Mouse (Mus musculus): ENCODE results near the gene Arntl.

Arntl gene

DNA sequence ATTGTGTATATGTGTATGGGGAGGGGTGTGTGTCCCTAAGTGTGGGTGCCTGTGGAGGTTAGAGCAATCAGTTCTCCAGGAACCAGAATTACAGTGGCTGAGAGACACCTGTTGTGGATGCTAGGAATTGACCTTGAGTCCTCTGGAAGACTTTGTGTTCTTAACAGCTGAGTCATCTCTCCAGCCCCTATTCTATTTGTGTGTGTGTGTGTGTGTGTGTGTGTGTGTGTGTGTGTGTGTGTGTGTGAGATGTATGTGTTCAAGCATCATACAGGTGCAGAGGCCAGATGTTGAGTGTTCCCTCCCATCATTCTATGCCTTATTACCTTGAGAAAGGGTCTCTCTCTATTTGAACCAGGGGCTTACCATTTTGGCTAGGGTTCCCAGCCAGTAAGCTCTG lies 13.4 kb upstream of the Arntl start:
- TF ChIP-seq GATA4 (IDR thresholded peaks at IDR 0.05; ENCODE audit: insufficient replicate concordance, low read length): no peak

DNA sequence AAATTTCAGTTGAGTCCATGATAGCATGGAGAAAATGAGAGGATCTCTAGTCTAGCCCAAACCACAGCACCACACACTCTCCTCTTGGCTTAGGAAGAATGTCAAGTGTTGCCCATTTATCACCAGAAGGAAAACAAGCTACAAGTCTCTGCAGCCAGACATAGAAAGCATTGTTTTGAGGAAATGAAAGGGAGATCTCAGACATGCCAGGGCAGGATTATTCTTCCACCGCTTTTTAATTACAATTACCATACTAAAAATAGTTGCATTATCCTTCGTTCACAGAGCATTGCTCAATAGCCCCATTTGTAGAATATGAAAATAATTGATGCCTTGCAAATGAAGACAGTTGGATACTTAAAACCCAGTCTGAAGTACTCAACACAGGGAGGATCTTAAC lies 12.0 kb upstream of the Arntl start:
- TF ChIP-seq GATA4 (IDR thresholded peaks at IDR 0.05; ENCODE audit: insufficient replicate concordance, low read length): no peak

DNA sequence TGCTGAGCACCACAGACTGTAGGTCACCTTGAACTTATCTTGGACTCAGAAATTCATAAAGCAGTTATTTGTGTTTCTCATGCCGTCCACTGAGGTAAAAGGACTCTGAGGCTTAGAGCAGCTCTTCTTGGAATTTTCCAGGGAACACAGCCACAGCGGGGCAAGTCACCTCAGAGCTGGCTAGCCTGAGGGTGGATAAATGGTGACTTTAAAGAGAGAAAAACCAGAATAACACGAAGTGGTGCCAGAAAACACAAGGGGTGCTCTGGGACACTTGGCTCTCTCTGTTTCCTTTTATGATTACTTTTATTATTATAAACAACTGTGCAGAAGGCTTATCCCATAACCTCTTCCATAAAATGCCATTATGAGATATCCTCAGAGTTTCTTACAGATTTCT lies 11.1 kb upstream of the Arntl start:
- no peak for TF ChIP-seq GATA4 (IDR thresholded peaks at IDR 0.05; ENCODE audit: insufficient replicate concordance, low read length)

DNA sequence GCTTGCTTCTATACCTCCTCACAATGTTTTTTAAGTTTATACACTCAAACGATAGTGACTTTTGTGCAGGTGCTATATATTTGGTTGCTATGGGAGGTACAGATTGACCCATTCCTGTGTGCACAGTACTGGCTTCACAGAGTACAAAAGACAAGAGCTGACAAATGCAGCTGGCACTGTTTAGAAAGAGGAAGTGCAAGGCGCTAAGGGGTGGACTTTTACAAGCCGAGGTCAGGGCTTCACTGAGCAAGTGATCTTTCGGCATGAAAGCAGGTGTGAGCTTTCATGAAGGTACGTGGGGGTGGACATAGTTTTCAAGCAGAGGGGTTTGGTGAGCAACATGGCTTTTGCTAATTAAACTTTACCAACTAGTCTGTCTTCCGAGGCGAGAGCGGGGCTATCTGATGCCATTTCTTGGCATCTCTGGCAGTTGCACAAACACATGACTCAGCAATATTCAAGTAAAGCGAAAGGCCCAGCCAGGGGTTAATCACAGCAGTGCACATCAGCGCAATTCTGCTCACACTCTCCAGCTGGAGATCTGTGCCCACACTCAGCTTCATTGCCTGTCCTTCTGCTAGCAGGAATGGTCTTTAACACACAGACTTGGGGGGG lies 10.0 kb upstream of the Arntl start:
- TF ChIP-seq GATA4 (IDR thresholded peaks at IDR 0.05; ENCODE audit: insufficient replicate concordance, low read length): no peak

DNA sequence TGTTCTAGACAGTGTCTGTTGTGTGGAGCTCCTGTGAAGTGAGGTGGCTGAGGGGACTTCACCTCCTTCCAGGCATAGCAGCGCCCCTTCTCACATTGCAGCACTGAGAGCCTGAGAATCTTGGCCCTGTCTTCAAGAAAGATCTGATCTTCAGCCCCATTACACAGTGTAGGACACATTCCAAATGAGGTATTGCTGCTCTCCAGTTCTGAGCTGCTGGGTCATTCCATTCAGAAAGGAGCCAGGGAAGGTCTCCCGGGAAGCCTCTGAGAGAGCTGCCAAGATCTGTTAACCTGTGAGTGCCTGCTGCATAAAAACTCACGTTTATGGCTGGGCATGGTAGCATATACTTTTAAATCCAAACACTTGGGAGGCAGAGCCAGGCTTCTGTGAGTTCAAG lies 5.7 kb upstream of the Arntl start:
- no peak for TF ChIP-seq GATA4 (IDR thresholded peaks at IDR 0.05; ENCODE audit: insufficient replicate concordance, low read length)

DNA sequence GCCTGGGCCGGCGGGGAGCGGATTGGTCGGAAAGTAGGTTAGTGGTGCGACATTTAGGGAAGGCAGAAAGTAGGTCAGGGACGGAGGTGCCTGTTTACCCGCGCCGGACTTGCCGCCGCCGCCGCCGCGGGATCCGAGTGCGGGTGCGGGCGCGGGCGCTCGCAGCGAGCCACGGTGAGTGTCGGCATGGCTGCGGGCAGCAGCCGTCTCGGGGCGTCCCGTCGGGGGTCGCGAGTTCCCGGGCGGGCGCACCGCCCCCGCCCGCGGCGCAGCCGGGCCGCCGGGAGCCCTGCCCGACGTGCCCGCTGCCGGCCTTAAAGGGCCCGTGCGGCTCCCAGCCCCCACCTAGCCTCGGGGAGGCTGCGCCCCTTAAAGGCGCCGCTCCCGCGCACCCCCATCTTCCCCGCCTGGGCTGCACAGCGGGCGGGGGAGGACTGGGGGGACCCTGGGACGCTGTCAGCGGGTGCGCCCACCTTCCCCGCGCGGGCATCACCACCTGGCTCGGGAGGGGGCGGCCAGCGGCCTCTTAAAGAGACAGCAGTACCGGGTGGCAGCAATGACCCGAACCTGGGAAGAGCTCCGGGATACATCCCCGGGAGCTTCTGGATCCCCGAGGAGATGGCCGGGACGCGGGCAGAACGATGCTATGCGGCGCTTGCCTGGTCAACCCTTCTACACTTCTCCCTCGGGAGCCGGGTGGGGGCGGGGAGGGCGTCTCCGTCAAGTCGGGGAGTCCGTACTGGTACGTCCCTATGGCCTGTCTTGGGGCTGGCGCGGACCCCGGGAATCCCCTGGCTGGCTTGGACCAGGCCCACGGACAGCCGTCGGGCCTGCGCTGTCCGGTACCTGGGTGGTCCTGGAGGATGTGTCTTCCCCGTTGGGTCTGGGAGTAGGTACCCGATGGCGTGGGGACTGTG lies 464 bp downstream of the Arntl start:
- no peak for TF ChIP-seq GATA4 (IDR thresholded peaks at IDR 0.05; ENCODE audit: insufficient replicate concordance, low read length)

DNA sequence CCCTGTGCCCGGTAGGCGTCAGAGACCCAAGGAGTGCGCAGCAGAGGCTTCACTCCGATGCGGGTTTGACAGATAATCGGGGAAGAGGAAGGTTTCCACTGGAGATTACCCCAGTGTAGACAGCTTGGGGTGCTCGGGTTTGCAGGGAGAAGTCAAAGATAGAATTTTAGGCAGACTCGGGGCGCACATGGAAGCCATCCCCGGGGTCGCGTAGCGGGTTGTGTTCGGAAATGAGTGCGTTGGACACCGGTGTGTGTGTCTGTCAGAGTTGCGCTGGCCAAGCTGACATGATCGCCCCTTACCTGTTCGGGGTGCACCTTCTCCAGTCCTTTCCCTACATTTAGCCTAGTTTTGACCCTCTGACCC lies 1.1 kb downstream of the Arntl start:
- no peak for TF ChIP-seq GATA4 (IDR thresholded peaks at IDR 0.05; ENCODE audit: insufficient replicate concordance, low read length)

DNA sequence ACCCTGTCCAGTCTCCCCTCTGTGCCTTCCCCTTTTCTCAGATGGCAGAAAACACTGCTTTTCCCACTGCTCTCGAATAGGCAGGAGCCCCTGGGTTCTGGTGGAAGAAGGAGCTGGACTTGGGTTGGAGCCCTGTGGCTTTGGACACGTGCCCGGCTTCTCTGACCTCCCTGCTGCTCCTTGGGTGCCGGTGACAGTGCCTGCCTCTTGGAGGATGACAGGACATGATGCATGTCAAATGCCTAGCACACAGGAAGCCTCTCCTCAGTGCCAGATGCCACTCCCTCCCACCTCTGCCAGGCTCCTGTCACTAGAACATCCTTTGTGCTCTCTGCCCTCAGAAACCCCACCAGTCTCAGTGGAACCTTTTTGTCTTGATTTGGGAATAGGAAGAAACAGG lies 3.2 kb downstream of the Arntl start:
- no peak for TF ChIP-seq GATA4 (IDR thresholded peaks at IDR 0.05; ENCODE audit: insufficient replicate concordance, low read length)

DNA sequence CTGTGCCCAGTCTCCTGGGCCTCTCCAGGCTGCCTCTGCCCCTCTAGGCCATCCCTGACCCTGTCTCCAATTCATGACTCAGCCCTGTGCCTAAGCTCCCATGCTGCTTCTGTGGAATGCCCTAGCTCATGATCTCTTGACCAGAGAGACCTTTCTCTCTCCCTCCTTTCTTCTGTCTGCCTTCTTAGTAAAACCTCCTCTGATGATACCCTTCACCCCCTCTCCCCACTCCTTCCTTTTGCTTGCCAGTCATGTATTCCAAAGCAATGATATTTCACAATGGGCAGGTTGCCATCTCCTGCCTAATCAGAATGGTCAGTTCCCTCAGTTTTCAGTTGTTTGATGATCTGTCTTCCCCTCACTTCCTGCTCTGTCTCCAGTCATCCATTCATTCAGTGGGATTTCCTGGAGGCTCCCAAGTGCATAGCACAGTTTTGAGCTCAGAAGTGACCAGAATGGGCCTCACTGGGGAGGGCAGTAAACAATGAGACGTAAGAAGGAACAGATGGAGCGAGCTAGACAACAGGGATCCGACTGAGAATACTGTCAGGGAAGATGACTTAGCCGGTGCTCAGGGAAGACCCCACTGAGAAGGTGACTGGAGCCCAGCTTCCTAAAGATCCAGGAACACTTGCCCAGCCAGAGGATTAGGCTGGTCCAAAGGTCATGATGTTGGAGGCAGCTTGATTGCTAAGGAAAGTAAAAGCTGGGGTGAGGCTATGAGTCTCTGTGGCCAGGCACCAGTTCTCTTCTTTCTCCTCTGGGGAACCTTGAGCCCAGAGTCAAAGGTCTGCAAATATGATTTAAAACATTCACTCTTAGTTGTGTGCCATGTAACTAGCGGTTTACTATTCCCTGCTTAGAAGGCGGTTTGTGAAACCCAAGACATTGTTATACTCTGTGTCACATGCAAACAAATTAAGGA lies 7.2 kb downstream of the Arntl start:
- TF ChIP-seq GATA4 (IDR thresholded peaks at IDR 0.05; ENCODE audit: insufficient replicate concordance, low read length): no peak

DNA sequence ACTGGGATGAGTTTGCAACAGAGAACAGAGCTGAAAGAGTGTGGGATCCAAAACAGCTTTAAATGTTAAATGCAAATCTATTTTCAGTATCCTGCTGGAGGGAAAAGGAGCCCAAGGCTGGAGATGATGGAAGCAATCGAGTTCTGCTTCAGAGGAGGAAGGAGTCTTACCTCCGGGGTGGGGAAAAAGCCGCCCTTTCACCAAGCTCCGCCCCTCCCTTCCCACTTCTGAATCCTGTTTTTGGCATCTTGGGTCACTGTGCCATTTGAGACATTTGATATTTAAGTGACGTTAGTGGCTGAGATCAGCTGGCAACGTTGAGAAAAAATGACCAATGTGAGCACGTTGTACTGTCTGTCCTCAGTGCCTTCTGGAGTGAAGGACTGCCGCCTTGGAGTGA lies 8.9 kb downstream of the Arntl start:
- no peak for TF ChIP-seq GATA4 (IDR thresholded peaks at IDR 0.05; ENCODE audit: insufficient replicate concordance, low read length)

DNA sequence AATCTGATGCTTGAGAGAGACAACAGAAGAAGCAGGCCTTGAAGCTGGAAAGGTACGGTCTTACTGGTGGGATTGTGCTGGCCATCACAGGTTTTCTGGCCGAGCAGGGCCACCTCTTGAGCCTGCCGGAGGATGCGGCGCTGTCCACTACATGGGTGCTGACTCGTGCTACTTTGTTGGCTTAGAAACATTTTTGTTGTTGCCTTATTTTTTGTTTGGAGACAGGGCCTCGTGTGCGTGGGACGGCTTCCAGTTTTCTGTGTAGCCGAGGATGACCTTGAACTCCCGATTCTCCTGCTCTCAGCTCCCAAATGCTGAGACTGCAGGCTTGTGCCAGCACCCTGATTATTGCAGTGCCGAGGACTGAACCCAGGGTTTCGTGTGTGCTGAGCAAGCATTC lies 12.2 kb downstream of the Arntl start:
- no peak for TF ChIP-seq GATA4 (IDR thresholded peaks at IDR 0.05; ENCODE audit: insufficient replicate concordance, low read length)

DNA sequence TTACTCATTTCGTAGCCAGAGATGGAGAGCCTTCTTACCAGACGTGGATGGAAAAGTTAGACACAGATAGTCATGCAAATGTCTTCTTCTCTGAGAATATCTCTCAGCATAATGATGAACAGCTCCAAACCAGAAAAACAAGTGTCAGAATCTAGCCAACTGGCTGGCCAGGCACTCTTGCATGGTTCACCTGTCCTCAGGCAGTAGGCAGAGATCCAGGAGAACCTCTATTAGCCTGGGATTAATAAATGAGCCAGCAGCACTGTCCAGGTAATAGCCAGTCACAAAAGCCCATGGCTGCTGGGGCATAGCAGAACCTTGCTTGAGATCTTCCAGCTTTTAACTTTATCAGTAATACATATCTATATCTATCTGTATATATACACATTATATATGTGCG lies 12.6 kb downstream of the Arntl start:
- TF ChIP-seq GATA4 (IDR thresholded peaks at IDR 0.05; ENCODE audit: insufficient replicate concordance, low read length): no peak

DNA sequence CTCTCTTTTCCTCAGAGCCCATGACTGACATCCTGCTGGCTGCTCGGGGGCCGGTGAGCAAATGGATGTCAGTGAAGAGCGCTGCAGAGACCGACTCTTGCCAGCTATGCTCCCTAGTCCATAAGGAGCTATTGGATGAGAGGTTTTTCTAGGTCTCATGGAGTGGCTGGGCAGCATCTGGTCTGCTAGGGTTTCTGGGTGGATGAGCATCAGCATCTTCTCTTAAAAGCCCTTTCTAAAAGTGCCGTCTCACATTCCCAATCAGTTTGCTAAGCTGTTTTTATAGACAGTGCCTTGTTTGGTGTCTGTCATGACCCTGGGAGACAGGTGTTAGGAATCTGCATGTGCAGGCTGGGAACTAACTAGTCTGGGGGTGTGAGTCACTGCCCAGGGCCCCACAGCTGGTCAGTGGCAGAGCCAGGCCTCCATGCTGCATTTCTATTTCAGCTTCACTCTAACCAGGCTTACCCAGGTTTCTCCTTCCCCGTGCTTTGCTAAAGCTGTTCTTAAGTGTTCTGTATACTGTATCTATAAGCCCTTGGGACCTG lies 13.5 kb downstream of the Arntl start:
- TF ChIP-seq GATA4 (IDR thresholded peaks at IDR 0.05; ENCODE audit: insufficient replicate concordance, low read length): no peak

DNA sequence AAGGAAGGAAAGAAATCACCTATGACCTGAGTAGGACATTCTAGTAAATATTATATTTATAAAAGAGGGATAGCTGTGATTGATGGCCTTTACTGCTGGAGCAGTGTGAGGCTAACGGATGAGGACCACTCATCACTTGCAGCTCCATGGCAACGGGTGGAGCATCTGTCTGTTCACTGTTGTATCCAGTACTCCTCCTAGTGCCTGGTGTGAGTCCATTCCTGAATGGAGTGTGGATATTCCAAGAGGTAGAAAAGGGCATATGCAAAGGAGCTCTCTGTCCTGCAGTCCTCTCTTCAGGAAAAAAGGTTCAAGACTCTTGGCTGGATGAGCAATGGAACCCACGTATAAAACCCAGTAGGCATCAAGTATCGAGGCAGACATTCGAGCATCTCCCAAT lies 15.6 kb downstream of the Arntl start:
- TF ChIP-seq GATA4 (IDR thresholded peaks at IDR 0.05; ENCODE audit: insufficient replicate concordance, low read length): no peak

DNA sequence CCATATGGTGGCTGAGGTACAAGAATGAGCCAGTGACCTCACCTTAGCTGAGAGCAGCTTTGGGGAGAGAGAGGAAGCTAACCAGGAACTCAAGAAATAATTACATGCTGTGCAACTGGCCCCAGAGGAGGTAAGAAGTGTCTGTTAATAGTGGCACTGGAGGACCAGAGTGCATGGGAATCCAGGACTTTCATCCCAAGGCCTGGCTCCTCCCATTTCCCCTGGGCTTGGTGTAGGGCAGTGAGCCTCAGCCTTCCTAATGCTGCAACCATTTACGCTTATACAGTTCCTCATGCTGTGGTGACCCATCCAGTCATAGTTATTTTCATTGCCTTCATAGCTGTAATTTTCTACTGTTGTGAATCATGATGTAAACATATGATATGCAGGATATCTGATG lies 17.4 kb downstream of the Arntl start:
- TF ChIP-seq GATA4 (IDR thresholded peaks at IDR 0.05; ENCODE audit: insufficient replicate concordance, low read length): no peak
